Mouse (Mus musculus) brain, embryonic 14.5 days (tissue): Measurements from ENCODE around the gene Kat2a.

ENCODE experiments used
- CTCF ChIP-seq: fragments of 200-500 bp; IDR thresholded peaks from 2 replicates; pipeline ENCODE4 v1.5.1; 2012; ENCODE audit warnings: inconsistent platforms, mild to moderate bottlenecking, moderate library complexity, borderline replicate concordance; ENCODE audit not compliant: insufficient read depth, insufficient read length; ENCODE audit errors: extremely low read depth
- POLR2A ChIP-seq: fragments of 200-500 bp; IDR thresholded peaks from 2 replicates; pipeline ENCODE4 v1.6.1; 2012; ENCODE audit warnings: mild to moderate bottlenecking, inconsistent platforms, borderline replicate concordance; ENCODE audit not compliant: poor library complexity, insufficient read depth, insufficient read length, severe bottlenecking; ENCODE audit errors: extremely low read depth

- peak; percentile 84 for TF ChIP-seq CTCF
- TF ChIP-seq POLR2A, result no peak
Observed at GRCm38 (mm10) chr11:100702081-100702851, 10.0 kb downstream of the Kat2a start.
